Mouse (Mus musculus) CH12.LX (cell line): ENCODE measurements at regions not wholly inside any gene's neighbourhood (a gene's known extent, or its start where the extent isn't known, plus 50 kb on each side); places are given as distances from the start of the nearest gene placed in this dataset.

Experiments
- DNase-seq: peaks from one replicate; pipeline ENCODE4 v3.0.0-alpha.2; 2013; ENCODE audit errors: extremely low read depth
- H3K27ac ChIP-seq: 2 replicates; pipeline ENCODE4 v1.5.1; 2012; ENCODE audit warnings: low read depth, mild to moderate bottlenecking, control low read depth, moderate library complexity; ENCODE audit not compliant: insufficient read depth
- H3K27me3 ChIP-seq: replicated peaks from 2 replicates; pipeline ENCODE3; 2012; ENCODE audit warnings: inconsistent platforms
- H3K36me3 ChIP-seq, 2 experiments: replicated peaks in 1 of 2; 2 replicates each; pipeline versions ENCODE3 to v1.6.1; 2012; ENCODE audit warnings: inconsistent platforms in 1 of 2, low read length in 1 of 2, mild to moderate bottlenecking in 1 of 2, mixed read lengths in 1 of 2, moderate library complexity in 1 of 2; ENCODE audit not compliant: control insufficient read depth in 1 of 2, insufficient read depth in 1 of 2
- H3K4me1 ChIP-seq, 2 experiments: 2 replicates each; pipeline ENCODE4 v1.6.1; 2012; ENCODE audit warnings: inconsistent platforms in 1 of 2, moderate library complexity in 1 of 2; ENCODE audit not compliant: insufficient read depth in 2 of 2, control insufficient read depth in 1 of 2
- H3K4me2 ChIP-seq: 2 replicates; pipeline ENCODE4 v1.6.1; 2012; ENCODE audit warnings: low read depth, mild to moderate bottlenecking, control low read depth; ENCODE audit not compliant: poor library complexity, insufficient read depth, severe bottlenecking
- H3K4me3 ChIP-seq, 3 experiments: fragments of 150-350 bp in 1 of 3; sonication (generic) in 1 of 3; replicated peaks in 1 of 3; 2 replicates each; pipeline versions ENCODE3 to v1.5.1; 2011 to 2012; ENCODE audit warnings: low read depth in 2 of 3, low read length in 2 of 3, mild to moderate bottlenecking in 2 of 3, moderate library complexity in 2 of 3, control low read depth in 1 of 3, improper control_type of control experiment in 1 of 3, inconsistent platforms in 1 of 3, mixed read lengths in 1 of 3; ENCODE audit not compliant: poor library complexity in 1 of 3
- H3K79me2 ChIP-seq: replicated peaks from 2 replicates; pipeline ENCODE4 v1.6.1; 2012; ENCODE audit warnings: mild to moderate bottlenecking, moderate library complexity; ENCODE audit not compliant: control insufficient read depth, poor library complexity, insufficient read depth, severe bottlenecking; ENCODE audit errors: extremely low read depth
- H3K9ac ChIP-seq: 2 replicates; pipeline ENCODE4 v1.6.1; 2012; ENCODE audit warnings: low read depth, mild to moderate bottlenecking, control low read depth, moderate library complexity; ENCODE audit not compliant: insufficient read depth
- H3K9me3 ChIP-seq: replicated peaks from 2 replicates; pipeline ENCODE3; 2012; ENCODE audit warnings: low read length, inconsistent platforms, mixed read lengths
- CHD1 ChIP-seq: IDR thresholded peaks from 2 replicates; pipeline ENCODE4 v1.6.1; 2012; ENCODE audit warnings: low read depth, low read length, improper control_type of control experiment, inconsistent platforms
- CHD2 ChIP-seq: IDR thresholded peaks from 2 replicates; pipeline ENCODE4 v1.6.1; 2011; ENCODE audit warnings: low read length, improper control_type of control experiment
- CTCF ChIP-seq, 2 experiments: IDR thresholded peaks in 1 of 2; conservative IDR thresholded peaks in 1 of 2; 2 replicates each; pipeline ENCODE4 v1.5.1; 2011 to 2012; ENCODE audit warnings: low read depth in 2 of 2, low read length in 2 of 2, improper control_type of control experiment in 1 of 2, inconsistent platforms in 1 of 2, mild to moderate bottlenecking in 1 of 2, moderate library complexity in 1 of 2
- E2F4 ChIP-seq: IDR thresholded peaks from 2 replicates; pipeline ENCODE4 v1.6.1; 2011; ENCODE audit warnings: low read depth, low read length, improper control_type of control experiment; ENCODE audit not compliant: insufficient replicate concordance
- EP300 ChIP-seq: IDR thresholded peaks from 2 replicates; pipeline ENCODE4 v1.6.1; 2011; ENCODE audit warnings: low read length, improper control_type of control experiment
- ETS1 ChIP-seq: conservative IDR thresholded peaks from 2 replicates; pipeline ENCODE4 v1.6.1; 2012; ENCODE audit warnings: low read depth, mild to moderate bottlenecking, inconsistent platforms, low read length, improper control_type of control experiment, moderate library complexity
- HCFC1 ChIP-seq: IDR thresholded peaks from 2 replicates; pipeline ENCODE4 v1.6.1; 2012; ENCODE audit warnings: low read depth, mild to moderate bottlenecking, inconsistent platforms, low read length, improper control_type of control experiment
- IRF4 ChIP-seq: IDR thresholded peaks from 2 replicates; pipeline ENCODE4 v1.6.1; 2014; ENCODE audit warnings: low read depth, mild to moderate bottlenecking, inconsistent platforms, low read length, improper control_type of control experiment
- JUN ChIP-seq: IDR thresholded peaks from 2 replicates; pipeline ENCODE4 v1.6.1; 2011; ENCODE audit warnings: low read depth, mild to moderate bottlenecking, low read length, improper control_type of control experiment, moderate library complexity; ENCODE audit not compliant: insufficient read depth
- JUND ChIP-seq: conservative IDR thresholded peaks from 2 replicates; pipeline ENCODE4 v1.6.1; 2011; ENCODE audit warnings: low read depth, low read length, improper control_type of control experiment
- KAT2A ChIP-seq: IDR thresholded peaks from 2 replicates; pipeline ENCODE4 v1.6.1; 2012; ENCODE audit warnings: low read length, improper control_type of control experiment, inconsistent platforms; ENCODE audit not compliant: insufficient replicate concordance
- MAX ChIP-seq: IDR thresholded peaks from 2 replicates; pipeline ENCODE4 v1.6.1; 2011; ENCODE audit warnings: low read length, improper control_type of control experiment
- MAZ ChIP-seq: IDR thresholded peaks from 2 replicates; pipeline ENCODE4 v1.6.1; 2012; ENCODE audit warnings: low read depth, mild to moderate bottlenecking, inconsistent platforms, low read length, improper control_type of control experiment, moderate library complexity
- MXI1 ChIP-seq: IDR thresholded peaks from 2 replicates; pipeline ENCODE4 v1.6.1; 2011; ENCODE audit warnings: mild to moderate bottlenecking, low read depth, low read length, improper control_type of control experiment
- NRF1 ChIP-seq: IDR thresholded peaks from 2 replicates; pipeline ENCODE4 v1.6.1; 2014; ENCODE audit warnings: low read depth, mild to moderate bottlenecking, inconsistent platforms, low read length, improper control_type of control experiment, moderate library complexity
- PAX5 ChIP-seq: IDR thresholded peaks from 2 replicates; pipeline ENCODE4 v1.6.1; 2012; ENCODE audit warnings: low read length, inconsistent platforms, mixed read lengths
- POLR2A ChIP-seq: IDR thresholded peaks from 2 replicates; pipeline ENCODE4 v1.6.1; 2011; ENCODE audit warnings: low read depth, mild to moderate bottlenecking, improper control_type of control experiment, low read length
- POLR2AphosphoS2 ChIP-seq: IDR thresholded peaks from 2 replicates; pipeline ENCODE4 v1.6.1; 2011; ENCODE audit warnings: low read depth, low read length, improper control_type of control experiment
- RCOR1 ChIP-seq: conservative IDR thresholded peaks from 2 replicates; pipeline ENCODE4 v1.6.1; 2012; ENCODE audit warnings: low read depth, mild to moderate bottlenecking, inconsistent platforms, low read length, improper control_type of control experiment
- SMC3 ChIP-seq: IDR thresholded peaks from 2 replicates; pipeline ENCODE4 v1.6.1; 2011; ENCODE audit warnings: low read depth, low read length, improper control_type of control experiment
- TBP ChIP-seq: conservative IDR thresholded peaks from 2 replicates; pipeline ENCODE4 v1.6.1; 2011; ENCODE audit warnings: low read depth, low read length, improper control_type of control experiment
- TCF12 ChIP-seq: IDR thresholded peaks from 2 replicates; pipeline ENCODE4 v1.6.1; 2014; ENCODE audit warnings: low read depth, mild to moderate bottlenecking, inconsistent platforms, low read length, improper control_type of control experiment
- USF1 ChIP-seq: IDR thresholded peaks from 2 replicates; pipeline ENCODE4 v1.6.1; 2014; ENCODE audit warnings: low read depth, mild to moderate bottlenecking, inconsistent platforms, low read length, improper control_type of control experiment
- USF2 ChIP-seq: conservative IDR thresholded peaks from 2 replicates; pipeline ENCODE4 v1.6.1; 2011; ENCODE audit warnings: low read depth, low read length, improper control_type of control experiment
- ZC3H11A ChIP-seq: IDR thresholded peaks from 2 replicates; pipeline ENCODE4 v1.6.1; 2012; ENCODE audit warnings: low read depth, mild to moderate bottlenecking, inconsistent platforms, low read length, improper control_type of control experiment
- ZKSCAN1 ChIP-seq: IDR thresholded peaks from 2 replicates; pipeline ENCODE4 v1.6.1; 2012; ENCODE audit warnings: low read depth, inconsistent platforms, low read length, improper control_type of control experiment, borderline replicate concordance
- dilution Hi-C: fragments of 300-500 bp; cut with MboI; formaldehyde crosslinking; loops from 2 replicates; pipeline ENCODE4 v1.14.3; 2020; ENCODE audit warnings: low sequenced_read_pairs; ENCODE audit not compliant: extremely low pct_unique_long_range_greater_than_20kb, extremely low pct_ligation_motif_present
- in situ Hi-C: fragments of 300-500 bp; cut with MboI; formaldehyde crosslinking; loops from 3 replicates; pipeline ENCODE4 v1.14.3; 2019; ENCODE audit warnings: low sequenced_read_pairs, low pct_ligation_motif_present, low pct_unique_long_range_greater_than_20kb, mixed read lengths

GRCm38 (mm10) chr3:126210226-126210625, 153.3 kb upstream of the Arsj start:
- dilution Hi-C loops: no loop called here
- no peaks in the 10 kb centered on the region for H3K27me3 ChIP-seq
- no peak for TF ChIP-seq JUN
- TF ChIP-seq MXI1: no peak
- no peak for TF ChIP-seq ZC3H11A
- TF ChIP-seq EP300: no peak
- no peak for TF ChIP-seq ZKSCAN1
- TF ChIP-seq TBP: no peak
- TF ChIP-seq USF1: no peak
- no peak for TF ChIP-seq CHD2
- TF ChIP-seq TCF12: no peak
- no peak for TF ChIP-seq MAX
- no peak for TF ChIP-seq RCOR1
- TF ChIP-seq E2F4: no peak
- TF ChIP-seq USF2: no peak
- TF ChIP-seq MAZ: no peak
- no peak for TF ChIP-seq CTCF (conservative IDR thresholded peaks at IDR 0.05 in 1 of 2, IDR thresholded peaks at IDR 0.05 in 1 of 2; ENCODE audit: low read depth in 2 of 2, low read length in 2 of 2)
- no peak for TF ChIP-seq SMC3
- TF ChIP-seq HCFC1: no peak
- no peak for TF ChIP-seq PAX5
- TF ChIP-seq, all 38 proteins: peak for 0
- Histone ChIP-seq H3K36me3 (no peaks in the 10 kb centered on the region), H3K4me1 (no peaks in the 10 kb centered on the region), H3K9me3 (no peaks in the 10 kb centered on the region), H3K79me2 (no peaks in the 10 kb centered on the region), H3K9ac (no peak overlapping the region), H3K4me3 (no peak overlapping the region), H3K27ac (no peak overlapping the region), H3K4me2 (no peak overlapping the region)
- DNase-seq: no peak
- in situ Hi-C loops: no loop called here

DNA sequence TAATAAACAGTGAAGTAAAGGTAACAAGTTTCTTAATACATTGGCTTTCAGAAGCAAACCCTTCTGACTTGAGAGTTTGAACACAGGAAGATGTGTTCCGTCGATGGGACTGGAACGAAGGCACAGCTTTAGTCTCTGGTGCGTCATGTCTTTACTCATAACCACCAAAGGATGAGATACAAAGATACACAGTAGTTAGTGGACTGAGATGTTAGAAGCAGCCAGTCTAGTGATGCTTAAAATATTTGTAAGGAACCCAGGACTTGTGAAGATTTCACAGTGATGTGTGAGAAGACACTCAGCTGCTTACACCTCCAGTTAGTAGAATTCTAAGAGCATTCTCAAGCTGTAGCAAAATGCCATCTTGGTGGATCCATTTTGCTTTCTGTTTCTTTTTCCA, 135.9 kb upstream of the Arsj start:
- H3K9ac ChIP-seq: no peak overlapping the region
- no peak overlapping the region for H3K4me3 ChIP-seq
- no peak for TF ChIP-seq TBP
- TF ChIP-seq NRF1: no peak
- no peak for TF ChIP-seq USF2
- no peak for TF ChIP-seq IRF4
- no peak for TF ChIP-seq CHD1
- TF ChIP-seq JUND: no peak
- no peak for TF ChIP-seq HCFC1
- TF ChIP-seq MXI1: no peak
- no peak for TF ChIP-seq SMC3
- TF ChIP-seq RCOR1: no peak
- no peak for TF ChIP-seq CTCF (conservative IDR thresholded peaks at IDR 0.05 in 1 of 2, IDR thresholded peaks at IDR 0.05 in 1 of 2; ENCODE audit: low read depth in 2 of 2, low read length in 2 of 2)
- TF ChIP-seq JUN: no peak
- no peak for TF ChIP-seq POLR2A
- no peak for TF ChIP-seq POLR2AphosphoS2
- TF ChIP-seq PAX5: no peak
- no peak for TF ChIP-seq KAT2A
- no peak for TF ChIP-seq ETS1
- TF ChIP-seq ZKSCAN1: no peak
- no peak for TF ChIP-seq E2F4
- no peak for TF ChIP-seq USF1
- TF ChIP-seq, all 38 proteins: peak for 0
- Histone ChIP-seq H3K9me3 (no peaks in the 10 kb centered on the region), H3K27me3 (no peaks in the 10 kb centered on the region), H3K27ac (no peak overlapping the region), H3K36me3 (no peaks in the 10 kb centered on the region), H3K79me2 (no peaks in the 10 kb centered on the region), H3K4me2 (0 out of 2 replicates have a peak overlapping the region, but pooled peaks have one; percentile 38), H3K4me1 (no peaks in the 10 kb centered on the region)
- DNase-seq: no peak
- in situ Hi-C loops (no loop called here), dilution Hi-C loops (no loop called here)
